Mouse (Mus musculus) heart, adult 2 months (tissue): ENCODE results near the gene Pkd1l2.

ENCODE experiments used
- CTCF ChIP-seq: fragments of 200-600 bp; IDR thresholded peaks from 2 replicates; pipeline ENCODE4 v1.8.1; 2022; ENCODE audit warnings: antibody characterized with exemption, mild to moderate bottlenecking, moderate library complexity
- EP300 ChIP-seq: fragments of 200-500 bp; IDR thresholded peaks from 2 replicates; pipeline ENCODE4 v1.6.1; 2011; ENCODE audit warnings: low read depth, low read length, control low read depth; ENCODE audit not compliant: insufficient read depth
- POLR2A ChIP-seq: fragments of 200-500 bp; IDR thresholded peaks from 2 replicates; pipeline ENCODE4 v1.6.1; 2011; ENCODE audit warnings: mild to moderate bottlenecking, low read depth, low read length, control low read depth; ENCODE audit not compliant: insufficient read depth

DNA sequence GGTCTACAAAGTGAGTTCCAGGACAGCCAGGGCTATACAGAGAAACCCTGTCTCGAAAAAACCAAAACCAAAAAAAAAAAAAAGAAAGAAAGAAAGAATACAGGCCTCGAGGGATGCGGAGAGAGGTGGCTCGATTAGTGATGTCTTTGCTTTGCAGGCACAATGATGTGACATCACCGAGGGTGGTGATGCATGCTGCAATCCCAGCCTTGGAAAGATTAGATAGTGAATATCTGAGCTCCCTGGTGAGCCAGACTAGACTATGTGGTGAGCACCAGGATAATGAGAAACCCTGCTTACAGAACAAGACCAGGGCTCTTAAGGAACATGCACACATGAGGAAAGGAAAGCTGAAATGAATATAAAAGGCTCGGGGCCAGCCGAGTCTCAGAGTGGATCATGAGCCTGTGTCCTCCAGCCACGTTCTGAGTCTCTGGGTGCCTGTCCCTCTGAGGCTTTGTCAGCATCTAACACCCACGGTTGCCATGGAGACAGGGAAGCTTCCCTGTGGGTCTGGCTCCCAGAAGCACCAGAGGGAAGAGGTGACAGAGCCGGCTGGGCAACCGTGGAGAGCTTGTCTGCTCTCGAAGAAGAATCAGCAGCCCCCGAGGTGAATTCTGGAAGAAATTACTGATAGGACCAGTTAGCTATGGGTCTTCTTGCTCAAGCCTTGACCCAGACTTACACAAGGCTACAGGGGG lies 20.9 kb downstream of the Pkd1l2 start:
- TF ChIP-seq POLR2A, result no peak
- TF ChIP-seq CTCF, result no peak
- no peak for TF ChIP-seq EP300
